Mouse (Mus musculus) kidney, postnatal 0 days (tissue): Measurements from ENCODE around the gene Lmx1b. TPM values are rescaled to one million over a fixed set of nuclear protein-coding genes. Genes with fewer than 3 reads are reported as not detected.

ENCODE experiments used
- ATAC-seq: fragments of 200-750 bp; cut with Nextera tagmentation; replicated peaks from 2 replicates; pipeline ENCODE4 v1.8.0; 2017; ENCODE audit warnings: low read depth, moderate number of reproducible peaks, moderate TSS enrichment, moderate library complexity; ENCODE audit not compliant: low FRiP score
- DNase-seq: peaks from one replicate; pipeline ENCODE4 v3.0.0-alpha.2; 2016; ENCODE audit warnings: low spot score
- H3K27ac ChIP-seq: fragments of 300-500 bp; sonication (generic); 2 replicates; pipeline ENCODE4 v1.5.1; 2014; ENCODE audit warnings: mild to moderate bottlenecking
- H3K27me3 ChIP-seq: fragments of 300-500 bp; sonication (generic); 2 replicates; pipeline ENCODE4 v1.6.1; 2014; ENCODE audit warnings: low read length, mixed read lengths; ENCODE audit not compliant: insufficient read depth
- H3K36me3 ChIP-seq: fragments of 300-500 bp; sonication (generic); 2 replicates; pipeline ENCODE4 v1.6.1; 2014; ENCODE audit warnings: low read length, mixed read lengths; ENCODE audit not compliant: insufficient read depth
- H3K4me1 ChIP-seq: fragments of 300-500 bp; sonication (generic); replicated peaks from 2 replicates; pipeline ENCODE4 v1.6.1; 2014; ENCODE audit warnings: antibody characterized with exemption, low read length, mixed read lengths; ENCODE audit not compliant: insufficient read depth
- H3K4me2 ChIP-seq: fragments of 300-500 bp; sonication (generic); 2 replicates; pipeline ENCODE4 v1.6.1; 2014; ENCODE audit warnings: mild to moderate bottlenecking, low read length, moderate library complexity, mixed read lengths
- H3K4me3 ChIP-seq: fragments of 300-500 bp; sonication (generic); replicated peaks from 2 replicates; pipeline ENCODE4 v1.5.1; 2014; ENCODE audit warnings: low read depth, low read length
- H3K9ac ChIP-seq: fragments of 300-500 bp; sonication (generic); 2 replicates; pipeline ENCODE4 v1.6.1; 2014; ENCODE audit warnings: low read depth, low read length
- H3K9me3 ChIP-seq: fragments of 300-500 bp; sonication (generic); replicated peaks from 2 replicates; pipeline ENCODE4 v1.6.1; 2016; ENCODE audit warnings: low read length, inconsistent platforms, mixed read lengths
- CTCF ChIP-seq: IDR thresholded peaks from 2 replicates; pipeline ENCODE4 v1.5.1; 2016; ENCODE audit warnings: antibody characterized with exemption, low read depth, mild to moderate bottlenecking, moderate library complexity
- WGBS: fragments of 180-500 bp; shearing (Covaris S2); extraction: QIAGEN DNeasy Blood & Tissue Kit; methylation state at CpG from one replicate; pipeline ENCODE4 v1.1.7; 2014; 5-methylcytosine and 5-hydroxymethylcytosine counted together
- polyA plus RNA-seq: library from polyadenylated mRNA; unstranded; fragments of >200 nt; fragmentation: Nextera tagmentation; extraction: Ambion mirVana; gene quantifications from 2 replicates; pipeline ENCODE4 v1.2.1, GENCODE M21; 2015

The Lmx1b gene
- 0.82 and 0.88 TPM in 2 replicates for polyA plus RNA-seq

GRCm38 (mm10) chr2:33640171-33640721, at the start of gene Lmx1b:
Gene Lmx1b (minus strand): TSS chr2:33640511.
- H3K4me2 ChIP-seq = peak within 1 kb of the TSS; percentile 73
- WGBS = 1% methylated on average over 52 of the region's 53 CpGs
- peaks cover 90% of the 10 kb centered on the region for H3K27me3 ChIP-seq
- peak within 1 kb of the TSS; percentile 42 for H3K4me3 ChIP-seq
- no peak for DNase-seq
- peaks cover 15% of the 10 kb centered on the region; the same call in 1 of the 2 replicates for H3K4me1 ChIP-seq
- no peaks in the 10 kb centered on the region for H3K36me3 ChIP-seq
- no peaks in the 10 kb centered on the region for H3K9me3 ChIP-seq
- H3K27ac ChIP-seq = no peak within 1 kb of the TSS
- no peak for TF ChIP-seq CTCF
- H3K9ac ChIP-seq = peak within 1 kb of the TSS; percentile 47; the same call in 1 of the 2 replicates
- ATAC-seq = no peak

- no peaks in the 10 kb centered on the region for H3K36me3 ChIP-seq
- WGBS = 26% methylated on average over 9 of the region's 9 CpGs
- no peak overlapping the region for H3K27ac ChIP-seq
- DNase-seq = peak; percentile 55
- H3K9me3 ChIP-seq = no peaks in the 10 kb centered on the region
- no peaks in the 10 kb centered on the region for H3K4me1 ChIP-seq
- ATAC-seq = 0 out of 2 replicates have a peak, but pooled peaks have one; percentile 33
- TF ChIP-seq CTCF = peak; percentile 78
- no peak overlapping the region for H3K4me2 ChIP-seq
- H3K9ac ChIP-seq = no peak overlapping the region
- no peaks in the 10 kb centered on the region for H3K27me3 ChIP-seq
- no peak overlapping the region for H3K4me3 ChIP-seq
Observed at GRCm38 (mm10) chr2:33689880-33690462, 49.7 kb upstream of the Lmx1b start.

GRCm38 (mm10) chr2:33689155-33689879, 49.0 kb upstream of the Lmx1b start:
- Histone ChIP-seq H3K27ac (no peak overlapping the region), H3K4me1 (no peaks in the 10 kb centered on the region), H3K4me2 (no peak overlapping the region), H3K36me3 (no peaks in the 10 kb centered on the region), H3K4me3 (no peak overlapping the region), H3K9me3 (no peaks in the 10 kb centered on the region), H3K27me3 (no peaks in the 10 kb centered on the region), H3K9ac (no peak overlapping the region)
- ATAC-seq = no peak
- no peak for DNase-seq
- no peak for TF ChIP-seq CTCF
- 73% methylated on average over 23 of the region's 23 CpGs for WGBS

- Histone ChIP-seq H3K4me3 (no peak overlapping the region), H3K36me3 (no peaks in the 10 kb centered on the region), H3K27ac (no peak overlapping the region), H3K4me2 (no peak overlapping the region), H3K4me1 (no peaks in the 10 kb centered on the region), H3K9me3 (no peaks in the 10 kb centered on the region), H3K27me3 (no peaks in the 10 kb centered on the region), H3K9ac (no peak overlapping the region)
- TF ChIP-seq CTCF = no peak
- 48% methylated on average over 4 of the region's 4 CpGs for WGBS
- DNase-seq = no peak
- no peak for ATAC-seq
Observed at GRCm38 (mm10) chr2:33683594-33683993, 43.3 kb upstream of the Lmx1b start.

- H3K4me3 ChIP-seq = no peak overlapping the region
- 4% methylated on average over 6 of the region's 6 CpGs for WGBS
- ATAC-seq (no peak), DNase-seq (no peak)
- H3K9ac ChIP-seq = no peak overlapping the region
- H3K4me2 ChIP-seq = no peak overlapping the region
- no peaks in the 10 kb centered on the region for H3K27me3 ChIP-seq
- no peaks in the 10 kb centered on the region for H3K36me3 ChIP-seq
- no peak for TF ChIP-seq CTCF
- H3K9me3 ChIP-seq = no peaks in the 10 kb centered on the region
- no peak overlapping the region for H3K27ac ChIP-seq
- no peaks in the 10 kb centered on the region for H3K4me1 ChIP-seq
Observed at GRCm38 (mm10) chr2:33683095-33683494, 42.8 kb upstream of the Lmx1b start.

GRCm38 (mm10) chr2:33682219-33682618, 41.9 kb upstream of the Lmx1b start:
- no peak for ATAC-seq
- peak; percentile 40 for DNase-seq
- H3K36me3 ChIP-seq = no peaks in the 10 kb centered on the region
- H3K27ac ChIP-seq = no peak overlapping the region
- H3K4me1 ChIP-seq = no peaks in the 10 kb centered on the region
- H3K27me3 ChIP-seq = no peaks in the 10 kb centered on the region
- 14% methylated on average over 4 of the region's 4 CpGs for WGBS
- H3K4me3 ChIP-seq = no peak overlapping the region
- no peak overlapping the region for H3K4me2 ChIP-seq
- peak; percentile 93 for TF ChIP-seq CTCF
- no peaks in the 10 kb centered on the region for H3K9me3 ChIP-seq
- H3K9ac ChIP-seq = no peak overlapping the region
